Mouse (Mus musculus) spleen, embryonic (tissue): ENCODE data around the gene Ninj1.

ENCODE experiments used
- CTCF ChIA-PET: fragments of 350-600 bp; sonication (Branson Sonifier 250); formaldehyde crosslinking; loops from one replicate; lab custom pipeline; 2022; lab: Charles Lee

Gene Ninj1

GRCm38 (mm10) chr13:49220912-49221311 lies 33.6 kb downstream of the Ninj1 start:
- CTCF ChIA-PET, result interaction anchor here (0.6 kb wide), 1 partner anchor 28 kb away, joined by 4 read pairs; no protein-coding TSS in a partner anchor

- CTCF ChIA-PET, result interaction anchor here (0.9 to 1.0 kb wide), 2 partner anchors 9 to 54 kb away, joined by 3 read pairs; partner anchors contain the start of gene Card19
These were observed 37.0 kb downstream of the Ninj1 start for GRCm38 (mm10) chr13:49224314-49224713.

GRCm38 (mm10) chr13:49224729-49225128 lies 37.4 kb downstream of the Ninj1 start:
- CTCF ChIA-PET, result interaction anchor here (1.0 to 1.2 kb wide), 3 partner anchors 9 to 18 kb away, joined by 3 to 16 read pairs (median 4); partner anchors contain the start of gene Card19

- CTCF ChIA-PET, result interaction anchor here (1.0 to 1.2 kb wide), 3 partner anchors 10 to 18 kb away, joined by 3 to 16 read pairs (median 4); partner anchors contain the start of gene Card19
These were observed 37.9 kb downstream of the Ninj1 start for GRCm38 (mm10) chr13:49225159-49225558.

GRCm38 (mm10) chr13:49225633-49226032 lies 38.3 kb downstream of the Ninj1 start:
- CTCF ChIA-PET, result interaction anchor here (1.1 to 1.2 kb wide), 2 partner anchors 17 to 19 kb away, joined by 4 to 16 read pairs; no protein-coding TSS in a partner anchor

GRCm38 (mm10) chr13:49233792-49234572 lies 46.7 kb downstream of the Ninj1 start:
- CTCF ChIA-PET, result no interaction called here

- CTCF ChIA-PET, result interaction anchor here (0.7 kb wide), 1 partner anchor 31 kb away, joined by 3 read pairs; no protein-coding TSS in a partner anchor
These were observed 47.4 kb downstream of the Ninj1 start for GRCm38 (mm10) chr13:49234711-49235110.

GRCm38 (mm10) chr13:49237617-49238016 lies 50.3 kb downstream of the Ninj1 start:
- CTCF ChIA-PET, result no interaction called here

GRCm38 (mm10) chr13:49238737-49239136 lies 51.5 kb downstream of the Ninj1 start:
- CTCF ChIA-PET, result no interaction called here

- CTCF ChIA-PET, result interaction anchor here (0.6 kb wide), 2 partner anchors 17 to 364 kb away, joined by 3 to 16 read pairs; no protein-coding TSS in a partner anchor
These were observed 55.2 kb downstream of the Ninj1 start for GRCm38 (mm10) chr13:49242321-49243065.

GRCm38 (mm10) chr13:49243492-49243891 lies 56.2 kb downstream of the Ninj1 start:
- CTCF ChIA-PET, result interaction anchor here (0.6 kb wide), 2 partner anchors 156 to 365 kb away, joined by 3 read pairs; no protein-coding TSS in a partner anchor

GRCm38 (mm10) chr13:49245251-49245650 lies 58.0 kb downstream of the Ninj1 start:
- CTCF ChIA-PET, result no interaction called here
